Mouse (Mus musculus) spleen, embryonic (tissue): ENCODE measurements at regions not wholly inside any gene's neighbourhood (a gene's known extent, or its start where the extent isn't known, plus 50 kb on each side); places are given as distances from the start of the nearest gene placed in this dataset.

Experiments
- CTCF ChIA-PET: fragments of 350-600 bp; sonication (Branson Sonifier 250); formaldehyde crosslinking; loops from one replicate; lab custom pipeline; 2022; lab: Charles Lee

GRCm38 (mm10) chr4:106163220-106163619 lies 152.8 kb upstream of the Usp24 start:
- CTCF ChIA-PET = no interaction called here

GRCm38 (mm10) chr4:106167716-106168115 lies 148.3 kb upstream of the Usp24 start:
- CTCF ChIA-PET = no interaction called here

DNA sequence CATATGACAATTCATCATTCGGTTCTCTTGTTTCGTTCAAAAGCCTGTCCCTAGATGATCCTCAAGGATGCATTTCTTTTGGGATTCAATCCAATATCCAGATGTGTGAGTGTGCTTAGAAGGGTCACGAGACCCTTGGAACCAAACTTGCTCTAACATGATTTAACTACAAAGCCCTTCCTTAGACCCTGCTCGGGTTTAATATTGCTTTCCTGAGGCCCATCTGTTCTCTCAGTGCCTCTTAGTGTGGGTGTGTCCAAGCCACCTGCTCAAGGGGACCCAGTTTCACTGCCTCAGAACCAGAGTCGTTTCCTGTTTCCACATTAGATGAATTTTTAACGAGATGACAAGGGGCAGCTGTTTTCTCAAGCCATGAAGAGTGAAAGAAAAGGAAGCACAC lies 147.3 kb upstream of the Usp24 start:
- CTCF ChIA-PET = interaction anchor here (1.0 kb wide), 1 partner anchor 57 kb away, joined by 6 read pairs; no protein-coding TSS in a partner anchor

- CTCF ChIA-PET = interaction anchor here (1.0 kb wide), 1 partner anchor 56 kb away, joined by 6 read pairs; no protein-coding TSS in a partner anchor
Measured at GRCm38 (mm10) chr4:106169466-106169865, 146.5 kb upstream of the Usp24 start.

- CTCF ChIA-PET = no interaction called here
Measured at GRCm38 (mm10) chr4:106170731-106171130, 145.3 kb upstream of the Usp24 start.

DNA sequence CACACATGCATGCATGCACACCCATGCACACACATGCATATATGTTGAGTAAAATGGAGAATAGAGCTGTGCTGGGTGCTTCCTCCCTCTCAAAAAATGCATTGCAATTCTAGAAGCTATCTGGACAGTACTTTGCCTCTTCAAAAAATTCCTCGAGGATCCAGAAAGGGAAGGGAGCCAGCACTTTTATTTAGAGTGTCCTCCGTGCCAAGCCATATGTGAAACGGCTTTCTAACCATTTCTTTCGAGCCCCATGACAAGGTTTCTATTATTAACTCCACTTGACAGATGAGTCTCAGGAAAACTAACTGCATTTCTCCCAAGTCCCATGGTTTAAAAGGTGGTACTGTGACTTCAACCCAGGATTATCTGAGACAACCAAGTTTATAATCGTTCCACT lies 140.7 kb upstream of the Usp24 start:
- CTCF ChIA-PET = no interaction called here

- CTCF ChIA-PET = no interaction called here
Measured at GRCm38 (mm10) chr4:106185745-106186501, 130.1 kb upstream of the Usp24 start.

- CTCF ChIA-PET = no interaction called here
Measured at GRCm38 (mm10) chr4:106186684-106187083, 129.3 kb upstream of the Usp24 start.

GRCm38 (mm10) chr4:106190248-106190647 lies 125.8 kb upstream of the Usp24 start:
- CTCF ChIA-PET = no interaction called here

DNA sequence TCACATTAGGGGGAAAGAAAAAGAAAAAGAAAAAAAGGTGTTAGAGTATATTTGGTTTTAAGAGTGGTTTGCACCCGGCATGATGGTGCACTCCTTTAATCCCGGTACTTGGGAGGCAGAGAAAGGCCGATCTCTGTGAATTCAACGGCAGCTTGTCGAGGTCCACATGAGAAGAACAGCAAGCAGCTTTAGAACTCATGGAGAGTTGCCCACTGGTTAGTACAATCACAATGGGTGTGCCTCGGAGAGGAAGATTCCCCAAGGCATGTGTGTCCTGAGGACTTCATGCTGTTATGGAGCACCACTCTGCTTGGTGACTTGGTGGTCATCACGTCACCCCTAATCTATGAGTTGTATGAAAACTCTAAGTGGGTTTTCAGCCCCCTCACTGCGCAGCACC lies 124.7 kb upstream of the Usp24 start:
- CTCF ChIA-PET = interaction anchor here (0.7 kb wide), 1 partner anchor 214 kb away, joined by 3 read pairs; no protein-coding TSS in a partner anchor

GRCm38 (mm10) chr4:106191843-106192242 lies 124.2 kb upstream of the Usp24 start:
- CTCF ChIA-PET = interaction anchor here (0.7 kb wide), 1 partner anchor 214 kb away, joined by 3 read pairs; no protein-coding TSS in a partner anchor

DNA sequence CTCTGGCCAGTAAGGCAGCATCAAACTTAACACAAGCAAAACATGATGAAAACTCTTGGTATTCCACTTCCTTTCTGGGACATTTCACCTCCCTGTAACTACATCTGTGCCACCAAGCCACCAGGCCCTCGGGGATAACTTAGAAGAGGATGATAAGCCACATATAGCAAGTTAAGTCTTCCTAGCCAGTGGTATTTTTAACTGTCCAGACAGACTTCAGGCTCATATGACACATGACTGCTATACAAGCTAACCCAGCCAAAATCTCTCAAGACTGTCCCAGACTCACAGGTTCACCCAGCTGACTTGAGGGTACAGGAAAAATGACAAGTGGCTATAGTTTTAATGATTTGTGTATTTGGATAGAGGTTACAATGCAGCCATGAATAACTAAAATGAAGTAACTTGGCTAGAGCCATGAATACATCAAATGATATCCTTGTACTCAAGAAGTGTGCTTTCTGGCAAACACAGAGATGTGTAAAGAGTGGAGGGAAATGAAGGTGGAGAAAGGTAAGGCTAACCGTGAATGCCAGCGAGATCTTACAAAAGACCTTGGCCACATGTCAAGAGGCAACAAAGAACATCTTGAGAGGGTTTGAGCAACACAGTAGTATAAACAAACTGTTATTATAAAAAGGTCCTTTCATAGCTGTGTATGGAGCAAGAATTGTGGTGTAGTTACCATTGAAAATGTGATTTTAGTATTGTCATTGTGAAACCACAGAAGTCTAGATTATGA lies 122.6 kb upstream of the Usp24 start:
- CTCF ChIA-PET = no interaction called here

- CTCF ChIA-PET = no interaction called here
Measured at GRCm38 (mm10) chr4:106195497-106196166, 120.4 kb upstream of the Usp24 start.

- CTCF ChIA-PET = no interaction called here
Measured at GRCm38 (mm10) chr4:106199833-106200232, 116.2 kb upstream of the Usp24 start.

GRCm38 (mm10) chr4:106200241-106200640 lies 115.8 kb upstream of the Usp24 start:
- CTCF ChIA-PET = no interaction called here

GRCm38 (mm10) chr4:106202554-106202953 lies 113.5 kb upstream of the Usp24 start:
- CTCF ChIA-PET = no interaction called here

DNA sequence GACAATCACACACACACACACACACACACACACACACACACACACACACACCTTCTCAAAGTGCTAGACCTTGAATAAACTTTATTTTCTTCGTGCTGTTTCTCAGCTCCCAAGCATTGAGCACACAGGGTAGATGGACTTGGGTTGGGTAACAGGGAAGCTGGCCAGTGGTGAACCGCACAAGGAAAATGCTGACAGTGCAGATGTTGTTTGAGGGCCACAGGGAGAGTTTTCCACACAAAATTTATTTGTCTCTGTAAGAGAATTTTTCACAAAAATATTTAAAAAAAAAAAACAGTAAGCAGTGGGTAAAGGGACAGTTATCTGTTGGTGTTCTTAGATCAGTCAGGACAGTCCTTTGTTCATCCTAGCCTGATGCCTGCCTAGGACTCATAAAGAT lies 110.8 kb upstream of the Usp24 start:
- CTCF ChIA-PET = no interaction called here

GRCm38 (mm10) chr4:106206023-106206422 lies 110.0 kb upstream of the Usp24 start:
- CTCF ChIA-PET = no interaction called here

DNA sequence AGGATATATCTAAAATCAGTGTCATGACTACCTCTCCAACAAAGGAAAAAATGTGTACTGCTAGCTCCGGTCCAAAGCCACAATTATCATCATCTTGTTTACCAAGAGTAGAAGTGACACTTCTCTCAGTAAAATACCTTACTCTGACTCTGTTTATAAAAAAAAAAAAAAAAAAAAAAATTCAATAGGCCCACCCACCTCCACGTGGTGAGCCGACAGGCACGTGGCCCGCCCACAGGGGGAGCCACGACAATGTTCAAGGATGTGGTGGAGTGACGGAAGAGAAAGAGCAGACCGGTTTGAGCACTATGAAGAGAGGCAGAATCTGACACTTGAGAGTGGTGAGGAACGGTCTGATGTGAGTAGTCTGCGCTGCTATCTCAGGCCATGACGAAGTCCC lies 106.5 kb upstream of the Usp24 start:
- CTCF ChIA-PET = interaction anchor here (0.7 kb wide), 1 partner anchor 166 kb away, joined by 7 read pairs; no protein-coding TSS in a partner anchor

DNA sequence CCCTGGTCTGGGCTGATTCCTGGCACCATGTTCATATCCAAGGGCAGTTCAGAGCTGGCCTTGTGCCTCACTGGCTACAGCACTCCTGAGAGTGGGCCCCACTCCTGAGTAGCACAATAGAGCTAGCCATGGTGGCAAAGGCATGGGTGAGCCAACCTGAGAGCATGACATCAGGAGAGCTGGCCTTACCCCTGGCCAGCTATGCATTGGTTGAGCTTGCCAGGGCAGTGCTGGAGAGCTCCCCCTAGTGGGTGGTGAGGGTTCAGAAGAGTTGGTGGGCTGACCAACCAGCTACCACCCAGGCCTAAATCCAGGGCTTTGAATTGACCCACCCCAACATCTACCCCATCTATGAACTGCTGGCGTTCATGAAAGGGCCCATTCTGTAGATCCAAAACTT lies 106.0 kb upstream of the Usp24 start:
- CTCF ChIA-PET = interaction anchor here (0.7 kb wide), 1 partner anchor 162 kb away, joined by 3 read pairs; no protein-coding TSS in a partner anchor

DNA sequence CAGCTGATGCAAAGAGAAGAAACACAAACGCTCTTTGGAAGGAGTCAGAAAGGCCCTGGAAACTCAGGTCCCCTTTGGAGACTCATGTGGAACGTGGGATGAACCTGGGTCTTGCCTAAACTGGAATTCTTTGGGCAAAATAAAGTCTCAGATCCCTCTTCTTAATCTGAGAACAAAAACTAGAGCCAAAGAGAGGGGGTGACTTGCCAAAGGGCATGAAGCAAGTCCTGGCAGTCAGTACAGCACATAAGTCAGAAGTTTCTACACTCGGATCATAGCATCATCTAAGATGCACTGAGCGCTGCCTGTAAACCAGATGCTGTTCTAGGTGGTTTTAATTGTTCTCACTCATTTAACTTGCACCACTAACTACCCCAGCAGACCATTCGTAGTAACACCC lies 101.8 kb upstream of the Usp24 start:
- CTCF ChIA-PET = no interaction called here

DNA sequence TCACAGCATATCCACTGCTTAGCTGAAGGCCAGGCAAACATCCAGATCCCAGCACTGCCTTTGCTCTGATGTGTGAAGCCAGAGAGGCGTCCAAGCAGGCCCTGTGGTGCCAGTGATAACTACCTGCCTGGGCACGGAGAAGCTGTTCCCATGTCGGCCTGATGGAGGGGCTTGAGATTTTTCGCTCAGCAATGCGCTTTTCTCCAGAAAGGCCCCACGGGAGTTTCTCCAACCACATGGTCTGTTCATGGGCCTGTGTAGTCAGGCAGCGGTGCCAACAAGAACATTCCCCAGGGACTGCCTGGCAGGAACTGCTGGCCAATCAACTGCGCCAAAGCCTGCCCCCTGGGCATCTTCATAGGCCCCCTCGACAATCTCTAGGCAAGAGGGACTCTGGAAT lies 95.4 kb upstream of the Usp24 start:
- CTCF ChIA-PET = no interaction called here
